Mouse (Mus musculus): ENCODE data around the gene Lce1l.

- no peak for TF ChIP-seq TAL1 (IDR thresholded peaks at IDR 0.05; ENCODE audit: low read length)
- TF ChIP-seq GATA1 (IDR thresholded peaks at IDR 0.05; ENCODE audit: low read length), result no peak
These were observed 19.0 kb upstream of the Lce1l start, which contains the start of gene 2310050C09Rik for GRCm38 (mm10) chr3:92870116-92870515.
